Mouse (Mus musculus) kidney, embryonic 15.5 days (tissue): ENCODE data around the gene Cradd. TPM values are rescaled to one million over a fixed set of nuclear protein-coding genes. Genes with fewer than 3 reads are reported as not detected.

Experiments used
- ATAC-seq: fragments of 200-750 bp; cut with Nextera tagmentation; replicated peaks from 2 replicates; pipeline ENCODE4 v1.8.0; 2017; ENCODE audit warnings: moderate TSS enrichment; ENCODE audit not compliant: low FRiP score
- H3K27ac ChIP-seq: fragments of 300-500 bp; sonication (generic); 2 replicates; pipeline ENCODE4 v1.5.1; 2015; ENCODE audit warnings: mild to moderate bottlenecking, inconsistent platforms
- H3K27me3 ChIP-seq: fragments of 300-500 bp; sonication (generic); 2 replicates; pipeline ENCODE4 v1.6.1; 2015; ENCODE audit warnings: inconsistent platforms
- H3K36me3 ChIP-seq: fragments of 300-500 bp; sonication (generic); 2 replicates; pipeline ENCODE4 v1.6.1; 2015; ENCODE audit warnings: inconsistent platforms
- H3K4me1 ChIP-seq: fragments of 300-500 bp; sonication (generic); 2 replicates; pipeline ENCODE4 v1.6.1; 2015; ENCODE audit warnings: inconsistent platforms
- H3K4me2 ChIP-seq: fragments of 300-500 bp; sonication (generic); 2 replicates; pipeline ENCODE4 v1.6.1; 2015; ENCODE audit warnings: moderate library complexity, mild to moderate bottlenecking, inconsistent platforms
- H3K4me3 ChIP-seq: fragments of 300-500 bp; sonication (generic); replicated peaks from 2 replicates; pipeline ENCODE4 v1.5.1; 2015; ENCODE audit warnings: mild to moderate bottlenecking, inconsistent platforms
- H3K9ac ChIP-seq: fragments of 300-500 bp; sonication (generic); 2 replicates; pipeline ENCODE4 v1.6.1; 2015; ENCODE audit warnings: mild to moderate bottlenecking, inconsistent platforms
- H3K9me3 ChIP-seq: fragments of 300-500 bp; sonication (generic); replicated peaks from 2 replicates; pipeline ENCODE4 v1.6.1; 2016; ENCODE audit warnings: inconsistent platforms
- WGBS: fragments of 180-500 bp; shearing (Covaris S2); methylation state at CpG from one replicate; pipeline ENCODE4 v1.1.7; 2015; ENCODE audit warnings: mixed read lengths; 5-methylcytosine and 5-hydroxymethylcytosine counted together
- polyA plus RNA-seq: library from polyadenylated mRNA; unstranded; fragments of >200 nt; fragmentation: Nextera tagmentation; extraction: Ambion mirVana; gene quantifications from 2 replicates; pipeline ENCODE4 v1.2.1, GENCODE M21; 2015

Gene Cradd
- polyA plus RNA-seq, result 7.7 and 9.3 TPM in 2 replicates

GRCm38 (mm10) chr10:95323393-95324277, at the start of gene Cradd:
Gene Cradd (minus strand): TSS chr10:95324133.
- peak within 1 kb of the TSS; percentile 72 for H3K4me3 ChIP-seq
- H3K27ac ChIP-seq, result peak within 1 kb of the TSS; percentile 96
- peak within 1 kb of the TSS; percentile 82 for H3K4me2 ChIP-seq
- under 1% methylated on average over 51 of the region's 51 CpGs for WGBS
- H3K9ac ChIP-seq, result peak within 1 kb of the TSS; percentile 67
- H3K36me3 ChIP-seq, result no peaks in the 10 kb centered on the region
- peaks cover 13% of the 10 kb centered on the region for H3K4me1 ChIP-seq
- no peaks in the 10 kb centered on the region for H3K9me3 ChIP-seq
- peak; percentile 91 for ATAC-seq
- H3K27me3 ChIP-seq, result peaks cover 15% of the 10 kb centered on the region

DNA sequence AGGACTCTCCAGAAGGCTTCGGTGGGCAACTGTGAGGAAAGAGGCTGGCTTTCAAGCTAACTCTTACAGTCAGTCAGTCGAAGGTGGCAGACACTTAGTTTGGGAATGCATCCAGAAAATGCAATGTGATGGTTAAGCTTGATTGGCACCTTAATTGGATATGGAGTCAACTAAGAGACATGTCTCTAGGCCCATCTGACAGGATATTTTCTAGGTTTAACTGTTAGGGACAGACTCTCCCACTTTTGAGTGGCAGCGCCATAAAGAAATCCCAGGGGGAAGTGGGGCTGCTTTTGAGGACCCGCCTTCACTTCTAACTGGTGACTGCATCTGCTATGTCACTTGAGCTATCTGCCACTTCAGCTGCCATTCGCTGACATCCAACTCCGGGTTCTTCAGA, 49.4 kb upstream of the Cradd start:
- Histone ChIP-seq H3K4me3 (no peak overlapping the region), H3K36me3 (no peaks in the 10 kb centered on the region)

DNA sequence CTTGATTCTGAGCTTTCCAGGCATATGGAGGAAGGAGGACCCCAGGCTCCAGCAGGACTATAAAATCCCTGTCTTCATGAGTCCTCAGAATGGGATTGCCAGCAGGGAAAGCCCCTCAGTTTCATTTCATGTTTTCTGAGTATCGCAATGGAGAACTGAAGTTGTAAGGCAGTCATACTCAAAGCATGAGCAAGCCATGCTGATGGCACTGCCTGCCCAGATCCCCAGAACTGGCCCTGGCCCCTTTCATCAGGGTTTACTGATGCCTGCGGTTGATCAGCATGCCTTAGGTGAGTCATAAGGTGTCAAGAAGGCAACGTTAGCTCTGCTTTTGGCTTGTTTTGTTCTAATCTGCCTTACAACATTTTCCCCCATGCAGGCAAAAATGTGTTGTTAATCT, 48.0 kb upstream of the Cradd start:
- WGBS, result 79% methylated on average over 3 of the region's 3 CpGs

More for the DNA sequence above, 49.4 kb upstream of the Cradd start:
- H3K4me2 ChIP-seq, result no peak overlapping the region
- H3K9me3 ChIP-seq, result no peaks in the 10 kb centered on the region
- H3K4me1 ChIP-seq, result no peaks in the 10 kb centered on the region
- no peak overlapping the region for H3K9ac ChIP-seq
- H3K27ac ChIP-seq, result no peak overlapping the region
- H3K27me3 ChIP-seq, result no peaks in the 10 kb centered on the region
- no peak for ATAC-seq
- WGBS, result 90% methylated on average over 6 of the region's 6 CpGs

GRCm38 (mm10) chr10:95369190-95369589, 45.3 kb upstream of the Cradd start:
- H3K27me3 ChIP-seq, result no peaks in the 10 kb centered on the region
- no peak overlapping the region for H3K4me2 ChIP-seq
- no peak for ATAC-seq
- no peaks in the 10 kb centered on the region for H3K9me3 ChIP-seq
- no peak overlapping the region for H3K27ac ChIP-seq
- H3K4me3 ChIP-seq, result no peak overlapping the region
- H3K4me1 ChIP-seq, result no peaks in the 10 kb centered on the region
- no peak overlapping the region for H3K9ac ChIP-seq
- no peaks in the 10 kb centered on the region for H3K36me3 ChIP-seq

More for the DNA sequence above, 48.0 kb upstream of the Cradd start:
- Histone ChIP-seq H3K9me3 (no peaks in the 10 kb centered on the region), H3K4me3 (no peak overlapping the region), H3K27ac (no peak overlapping the region), H3K4me2 (no peak overlapping the region), H3K36me3 (no peaks in the 10 kb centered on the region), H3K27me3 (no peaks in the 10 kb centered on the region), H3K9ac (no peak overlapping the region), H3K4me1 (no peaks in the 10 kb centered on the region)
- no peak for ATAC-seq

- H3K4me2 ChIP-seq, result no peak overlapping the region
- H3K4me3 ChIP-seq, result no peak overlapping the region
- no peak overlapping the region for H3K9ac ChIP-seq
- no peak for ATAC-seq
- no peaks in the 10 kb centered on the region for H3K4me1 ChIP-seq
- H3K9me3 ChIP-seq, result no peaks in the 10 kb centered on the region
- H3K27me3 ChIP-seq, result no peaks in the 10 kb centered on the region
- H3K36me3 ChIP-seq, result no peaks in the 10 kb centered on the region
- 93% methylated on average over 14 of the region's 14 CpGs for WGBS
- no peak overlapping the region for H3K27ac ChIP-seq
Observed at GRCm38 (mm10) chr10:95368151-95368550, 44.2 kb upstream of the Cradd start.

- Histone ChIP-seq H3K4me1 (no peaks in the 10 kb centered on the region), H3K4me2 (no peak overlapping the region), H3K4me3 (no peak overlapping the region), H3K27me3 (no peaks in the 10 kb centered on the region), H3K27ac (no peak overlapping the region), H3K36me3 (no peaks in the 10 kb centered on the region), H3K9me3 (no peaks in the 10 kb centered on the region), H3K9ac (no peak overlapping the region)
- no peak for ATAC-seq
- 83% methylated on average over 9 of the region's 9 CpGs for whole genome bisulfite sequencing
Observed at GRCm38 (mm10) chr10:95367661-95368089, 43.7 kb upstream of the Cradd start.

- Histone ChIP-seq H3K27ac (no peak overlapping the region), H3K4me2 (no peak overlapping the region), H3K9ac (no peak overlapping the region), H3K36me3 (no peaks in the 10 kb centered on the region), H3K27me3 (no peaks in the 10 kb centered on the region), H3K4me1 (no peaks in the 10 kb centered on the region), H3K4me3 (no peak overlapping the region), H3K9me3 (no peaks in the 10 kb centered on the region)
- WGBS, result 82% methylated on average over 7 of the region's 7 CpGs
- ATAC-seq, result no peak
Observed at GRCm38 (mm10) chr10:95367241-95367640, 43.3 kb upstream of the Cradd start.

- H3K27me3 ChIP-seq, result no peaks in the 10 kb centered on the region
- ATAC-seq, result no peak
- WGBS, result 44% methylated on average over 2 of the region's 2 CpGs
- no peaks in the 10 kb centered on the region for H3K4me1 ChIP-seq
- H3K9me3 ChIP-seq, result no peaks in the 10 kb centered on the region
- H3K27ac ChIP-seq, result no peak overlapping the region
- H3K36me3 ChIP-seq, result no peaks in the 10 kb centered on the region
- no peak overlapping the region for H3K9ac ChIP-seq
- no peak overlapping the region for H3K4me3 ChIP-seq
- no peak overlapping the region for H3K4me2 ChIP-seq
Observed at GRCm38 (mm10) chr10:95362326-95362725, 38.4 kb upstream of the Cradd start.

DNA sequence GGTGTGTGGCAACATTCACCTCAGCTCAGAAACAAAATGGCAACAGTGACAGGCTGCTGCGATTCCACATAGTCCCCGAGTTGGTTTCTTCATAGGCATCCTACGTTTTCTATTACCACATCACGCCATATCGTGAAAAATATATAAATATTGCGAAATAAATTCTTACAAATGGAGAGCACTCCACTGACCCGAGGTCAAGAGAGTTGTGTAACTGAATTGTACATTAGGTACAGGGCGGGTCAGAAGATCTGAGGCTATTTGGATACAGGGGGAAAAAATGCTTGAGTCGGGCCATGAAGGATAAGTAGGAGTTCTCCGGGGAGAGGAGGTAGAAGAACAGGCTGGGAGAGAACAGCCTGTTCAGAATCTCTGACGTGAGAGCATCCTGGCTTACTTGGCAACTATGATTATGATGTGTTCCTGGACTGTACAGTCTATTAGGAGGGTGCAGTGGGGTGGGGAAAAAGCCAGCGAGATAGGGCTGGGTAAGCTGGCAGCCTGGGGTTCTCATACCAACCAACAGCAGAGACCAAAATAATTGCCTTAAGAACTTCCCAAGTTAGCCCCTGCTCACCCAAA, 37.4 kb upstream of the Cradd start:
- H3K4me2 ChIP-seq, result no peak overlapping the region
- no peak overlapping the region for H3K27ac ChIP-seq
- 87% methylated on average over 12 of the region's 12 CpGs for WGBS
- ATAC-seq, result no peak
- H3K9me3 ChIP-seq, result no peaks in the 10 kb centered on the region
- no peaks in the 10 kb centered on the region for H3K36me3 ChIP-seq
- H3K4me1 ChIP-seq, result no peaks in the 10 kb centered on the region
- no peak overlapping the region for H3K4me3 ChIP-seq
- H3K9ac ChIP-seq, result no peak overlapping the region
- H3K27me3 ChIP-seq, result no peaks in the 10 kb centered on the region

- Histone ChIP-seq H3K27ac (no peak overlapping the region), H3K9ac (no peak overlapping the region), H3K4me1 (no peaks in the 10 kb centered on the region), H3K36me3 (no peaks in the 10 kb centered on the region), H3K27me3 (no peaks in the 10 kb centered on the region), H3K4me3 (no peak overlapping the region), H3K9me3 (no peaks in the 10 kb centered on the region), H3K4me2 (no peak overlapping the region)
- 78% methylated on average over 5 of the region's 5 CpGs for WGBS
- no peak for ATAC-seq
Observed at GRCm38 (mm10) chr10:95360048-95360447, 36.1 kb upstream of the Cradd start.

DNA sequence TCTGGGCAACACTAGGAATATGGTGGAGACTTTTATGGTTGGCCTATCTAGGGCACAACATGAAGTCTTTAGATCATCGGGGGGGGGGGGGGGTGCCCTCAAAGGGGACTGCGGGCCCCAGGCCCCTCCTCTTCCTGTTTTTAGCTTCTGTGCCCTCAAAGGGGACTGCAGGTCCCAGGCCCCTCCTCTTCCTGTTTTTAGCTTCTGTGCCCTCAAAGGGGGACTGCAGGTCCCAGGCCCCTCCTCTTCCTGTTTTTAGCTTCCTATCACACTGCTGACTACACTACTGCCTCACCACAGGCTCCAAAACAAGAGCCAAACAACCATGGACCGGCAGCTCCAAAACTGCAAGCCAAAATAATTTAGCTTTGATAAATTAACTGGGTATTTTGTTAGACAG, 33.8 kb upstream of the Cradd start:
- Histone ChIP-seq H3K9ac (no peak overlapping the region), H3K27ac (no peak overlapping the region)
- 87% methylated on average over 3 of the region's 3 CpGs for WGBS

DNA sequence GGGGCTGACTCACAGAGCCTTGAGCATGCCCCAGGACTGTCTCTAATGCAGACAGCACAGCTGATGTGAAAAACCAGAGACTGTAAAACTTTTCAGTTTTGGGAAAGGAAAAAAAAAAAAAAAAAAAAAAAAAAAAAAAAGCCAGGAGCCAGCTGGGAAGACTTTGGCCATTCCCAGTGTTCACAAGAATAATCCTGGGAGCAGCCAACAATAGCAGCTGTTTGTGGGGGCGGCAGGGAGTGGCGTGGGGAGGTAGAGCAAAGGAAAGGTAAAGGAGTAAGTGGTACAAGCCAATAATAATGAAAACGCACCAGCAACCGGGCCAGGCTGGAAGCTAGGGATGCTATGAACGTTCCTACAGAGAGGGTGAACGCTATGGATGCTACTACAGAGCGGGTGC, 32.8 kb upstream of the Cradd start:
- Histone ChIP-seq H3K4me3 (no peak overlapping the region), H3K27ac (no peak overlapping the region)
- 75% methylated on average over 7 of the region's 7 CpGs for WGBS

More for the DNA sequence above, 33.8 kb upstream of the Cradd start:
- no peaks in the 10 kb centered on the region for H3K27me3 ChIP-seq
- no peaks in the 10 kb centered on the region for H3K4me1 ChIP-seq
- H3K4me2 ChIP-seq, result no peak overlapping the region
- 0 out of 2 replicates have a peak, but pooled peaks cover 4% of the 10 kb centered on the region for H3K9me3 ChIP-seq
- ATAC-seq, result no peak
- no peak overlapping the region for H3K4me3 ChIP-seq
- H3K36me3 ChIP-seq, result no peaks in the 10 kb centered on the region

More for the DNA sequence above, 32.8 kb upstream of the Cradd start:
- no peak overlapping the region for H3K9ac ChIP-seq
- no peaks in the 10 kb centered on the region for H3K4me1 ChIP-seq
- no peaks in the 10 kb centered on the region for H3K27me3 ChIP-seq
- no peak for ATAC-seq
- H3K9me3 ChIP-seq, result peaks cover 4% of the 10 kb centered on the region; the same call in 1 of the 2 replicates
- H3K4me2 ChIP-seq, result no peak overlapping the region
- no peaks in the 10 kb centered on the region for H3K36me3 ChIP-seq
